ENCODE assay signal across 8 mouse cellular contexts in genomic region chr11:103113005-103113404, GRCm38 (mm10). TPM values are rescaled to one million over a fixed set of nuclear protein-coding genes. Genes with fewer than 3 reads are reported as not detected.
A peak's percentile ranks its signal among the peaks of the same experiment; 100 is the strongest.
DNase-seq lines count a peak whose midpoint lies in the region; ATAC-seq and TF ChIP-seq lines count a peak whose summit lies in the region.

No protein-coding gene starts in this region.

- H3K27ac ChIP-seq in intestine, embryonic 15.5 days: 0 out of 2 replicates have a peak overlapping the region, but pooled peaks have one; percentile 45
- no peak overlapping the region for H3K27ac ChIP-seq in intestine, postnatal 0 days (ENCODE audit: low read depth, low read length)
- peak overlapping the region; percentile 93 for H3K27ac ChIP-seq in stomach, embryonic 16.5 days (ENCODE audit: low read length)

- DNase-seq in adrenal gland, adult 2 months: peak; percentile 53
- no peak for DNase-seq in adrenal gland, postnatal 10 days
- DNase-seq in ovary, postnatal 36 days (ENCODE audit: low spot score): peak; percentile 23
- DNase-seq in ovary, postnatal 10 days (ENCODE audit: low spot score): no peak
- DNase-seq in right cerebral cortex, adult 18-20 months: no peak

- no peaks in the 10 kb centered on the region; the same call in 1 of the 2 replicates for H3K36me3 ChIP-seq in intestine, embryonic 15.5 days
- H3K36me3 ChIP-seq in intestine, postnatal 0 days (ENCODE audit: control insufficient read depth, insufficient read depth): no peaks in the 10 kb centered on the region
- no peaks in the 10 kb centered on the region for H3K36me3 ChIP-seq in stomach, embryonic 16.5 days (ENCODE audit: control insufficient read depth, insufficient read depth, low read length)

- ATAC-seq in intestine, embryonic 15.5 days: no peak
- ATAC-seq in intestine, postnatal 0 days: no peak
- no peak for ATAC-seq in stomach, embryonic 16.5 days (ENCODE audit: insufficient read depth, low FRiP score)

- peak overlapping the region; percentile 82; the same call in 1 of the 2 replicates for H3K4me2 ChIP-seq in intestine, embryonic 15.5 days (replicated peaks)
- no peak overlapping the region for H3K4me2 ChIP-seq in intestine, postnatal 0 days (replicated peaks; ENCODE audit: low read depth)
- peak overlapping the region; percentile 70 for H3K4me2 ChIP-seq in stomach, embryonic 16.5 days (ENCODE audit: low read depth, low read length)

- peaks cover 21% of the 10 kb centered on the region; the same call in 1 of the 2 replicates for H3K4me1 ChIP-seq in intestine, embryonic 15.5 days (replicated peaks)
- H3K4me1 ChIP-seq in intestine, postnatal 0 days (replicated peaks; ENCODE audit: control insufficient read depth, insufficient read depth, low read length): peaks cover 7% of the 10 kb centered on the region; the same call in 1 of the 2 replicates
- H3K4me1 ChIP-seq in stomach, embryonic 16.5 days (ENCODE audit: control insufficient read depth, insufficient read depth, low read length): peaks cover 33% of the 10 kb centered on the region

- H3K27me3 ChIP-seq in intestine, embryonic 15.5 days (replicated peaks): no peaks in the 10 kb centered on the region
- H3K27me3 ChIP-seq in intestine, postnatal 0 days (replicated peaks; ENCODE audit: control insufficient read depth, insufficient read depth, low read length): no peaks in the 10 kb centered on the region
- no peaks in the 10 kb centered on the region for H3K27me3 ChIP-seq in stomach, embryonic 16.5 days (ENCODE audit: control insufficient read depth, insufficient read depth, low read length)

- TF ChIP-seq CTCF in intestine, postnatal 0 days (IDR thresholded peaks at IDR 0.05; ENCODE audit: low read depth): no peak

- no peak overlapping the region for H3K4me3 ChIP-seq in intestine, embryonic 15.5 days (replicated peaks)
- no peak overlapping the region for H3K4me3 ChIP-seq in intestine, postnatal 0 days (ENCODE audit: low read depth, low read length)
- no peak overlapping the region for H3K4me3 ChIP-seq in stomach, embryonic 16.5 days (replicated peaks; ENCODE audit: low read length)

- H3K9ac ChIP-seq in intestine, embryonic 15.5 days: no peak overlapping the region
- no peak overlapping the region for H3K9ac ChIP-seq in intestine, postnatal 0 days (ENCODE audit: low read depth, low read length)
- H3K9ac ChIP-seq in stomach, embryonic 16.5 days (ENCODE audit: low read length): peak overlapping the region; percentile 73

- 55% methylated on average over 12 of the region's 12 CpGs for WGBS in intestine, embryonic 15.5 days
- 61% methylated on average over 12 of the region's 12 CpGs for WGBS in intestine, postnatal 0 days
- 45% methylated on average over 12 of the region's 12 CpGs for WGBS in stomach, embryonic 16.5 days

- no peaks in the 10 kb centered on the region for H3K9me3 ChIP-seq in intestine, embryonic 15.5 days
- H3K9me3 ChIP-seq in intestine, postnatal 0 days (ENCODE audit: control insufficient read depth): no peaks in the 10 kb centered on the region
- no peaks in the 10 kb centered on the region for H3K9me3 ChIP-seq in stomach, embryonic 16.5 days (replicated peaks; ENCODE audit: control insufficient read depth, low read length)

RNA-seq across cellular contexts. Expression of gene Hexim1, which starts 3.0 kb away (rescaled TPM):
- 10 to 100 TPM; 70.9 to 83.7 TPM for total RNA-seq in adrenal gland, adult 2 months (2021)
- polyA plus RNA-seq in adrenal gland, adult 2 months (2012; rRNA removed): 15.7 and 16.5 TPM in 2 replicates
- total RNA-seq in adrenal gland, postnatal 10 days (2021): 10 to 100 TPM; 49.6 to 50.1 TPM
- polyA plus RNA-seq in intestine, embryonic 15.5 days (2015; fragmentation: Nextera tagmentation; extraction: Ambion mirVana): 4.1 and 4.7 TPM in 2 replicates
- 4.6 and 6.0 TPM in 2 replicates for polyA plus RNA-seq in intestine, postnatal 0 days (2015; fragmentation: Nextera tagmentation; extraction: Ambion mirVana)
- 4.7 and 5.7 TPM in 2 replicates for polyA plus RNA-seq in stomach, embryonic 16.5 days (2015; fragmentation: Nextera tagmentation; extraction: Ambion mirVana)

RNA-seq across cellular contexts. Expression of gene Acbd4, which starts 11.5 kb away (rescaled TPM):
- total RNA-seq in adrenal gland, adult 2 months (2021): 100 to 1,000 TPM in 1 of 2 experiments, 10 to 100 TPM in 1; 88.4 to 175 TPM
- 70.3 and 91.9 TPM in 2 replicates for polyA plus RNA-seq in adrenal gland, adult 2 months (2012; rRNA removed)
- 10 to 100 TPM; 81.0 to 94.7 TPM for total RNA-seq in adrenal gland, postnatal 10 days (2021)
- polyA plus RNA-seq in intestine, embryonic 15.5 days (2015; fragmentation: Nextera tagmentation; extraction: Ambion mirVana): 17.4 and 22.0 TPM in 2 replicates
- 74.7 and 75.9 TPM in 2 replicates for polyA plus RNA-seq in intestine, postnatal 0 days (2015; fragmentation: Nextera tagmentation; extraction: Ambion mirVana)
- 31.0 and 36.4 TPM in 2 replicates for polyA plus RNA-seq in stomach, embryonic 16.5 days (2015; fragmentation: Nextera tagmentation; extraction: Ambion mirVana)

RNA-seq across cellular contexts. Expression of gene Plcd3, which starts 11.5 kb away (rescaled TPM):
- total RNA-seq in adrenal gland, adult 2 months (2021): 10 to 100 TPM in 1 of 2 experiments, 1 to 10 TPM in 1; 6.3 to 14.3 TPM
- polyA plus RNA-seq in adrenal gland, adult 2 months (2012; rRNA removed): 21.4 and 24.7 TPM in 2 replicates
- 10 to 100 TPM in 1 of 2 experiments, 1 to 10 TPM in 1; 8.7 to 11.0 TPM for total RNA-seq in adrenal gland, postnatal 10 days (2021)
- 1.8 and 2.0 TPM in 2 replicates for polyA plus RNA-seq in intestine, embryonic 15.5 days (2015; fragmentation: Nextera tagmentation; extraction: Ambion mirVana)
- polyA plus RNA-seq in intestine, postnatal 0 days (2015; fragmentation: Nextera tagmentation; extraction: Ambion mirVana): 1.0 and 1.5 TPM in 2 replicates
- 5.2 and 6.5 TPM in 2 replicates for polyA plus RNA-seq in stomach, embryonic 16.5 days (2015; fragmentation: Nextera tagmentation; extraction: Ambion mirVana)

RNA-seq across cellular contexts. Expression of gene Hexim2, which starts 19.2 kb away (rescaled TPM):
- 1 to 10 TPM; 2.8 to 7.0 TPM for total RNA-seq in adrenal gland, adult 2 months (2021)
- 3.3 and 4.5 TPM in 2 replicates for polyA plus RNA-seq in adrenal gland, adult 2 months (2012; rRNA removed)
- 1 to 10 TPM; 4.8 to 8.9 TPM for total RNA-seq in adrenal gland, postnatal 10 days (2021)
- polyA plus RNA-seq in intestine, embryonic 15.5 days (2015; fragmentation: Nextera tagmentation; extraction: Ambion mirVana): 7.9 and 8.8 TPM in 2 replicates
- polyA plus RNA-seq in intestine, postnatal 0 days (2015; fragmentation: Nextera tagmentation; extraction: Ambion mirVana): 3.5 and 5.3 TPM in 2 replicates
- polyA plus RNA-seq in stomach, embryonic 16.5 days (2015; fragmentation: Nextera tagmentation; extraction: Ambion mirVana): 6.3 and 7.9 TPM in 2 replicates

RNA-seq across cellular contexts. Expression of gene Fmnl1, which starts 57.9 kb away (rescaled TPM):
- total RNA-seq in adrenal gland, adult 2 months (2021): 10 to 100 TPM; 18.9 to 24.2 TPM
- polyA plus RNA-seq in adrenal gland, adult 2 months (2012; rRNA removed): 16.3 and 19.2 TPM in 2 replicates
- 10 to 100 TPM; 17.7 to 20.5 TPM for total RNA-seq in adrenal gland, postnatal 10 days (2021)
- polyA plus RNA-seq in intestine, embryonic 15.5 days (2015; fragmentation: Nextera tagmentation; extraction: Ambion mirVana): 2.0 and 2.2 TPM in 2 replicates
- 0.80 and 1.0 TPM in 2 replicates for polyA plus RNA-seq in intestine, postnatal 0 days (2015; fragmentation: Nextera tagmentation; extraction: Ambion mirVana)
- polyA plus RNA-seq in stomach, embryonic 16.5 days (2015; fragmentation: Nextera tagmentation; extraction: Ambion mirVana): 3.5 and 4.4 TPM in 2 replicates

Comparison
In these comparisons a context has a peak if more than half of its experiments do, and no peak if none do; other contexts are left out.
1. DNase-seq: peak in adrenal gland, adult 2 months (single experiment) and ovary, postnatal 36 days (single experiment); none in adrenal gland, postnatal 10 days (single experiment), ovary, postnatal 10 days (single experiment) and right cerebral cortex, adult 18-20 months (single experiment).